Mouse (Mus musculus): ENCODE measurements around the gene Egflam. TPM values are rescaled to one million over a fixed set of nuclear protein-coding genes. Genes with fewer than 3 reads are reported as not detected.

Gene Egflam
- polyA plus RNA-seq, 1 experiment from 2014 or later = 26.9 TPM

- Histone ChIP-seq H3K9ac (no peak overlapping the region), H3K4me2 (no peak overlapping the region), H3K4me1 (no peaks in the 10 kb centered on the region), H3K4me3 (no peak overlapping the region), H3K27ac (no peak overlapping the region), H3K36me3 (no peaks in the 10 kb centered on the region), H3K27me3 (no peaks in the 10 kb centered on the region), H3K9me3 (no peaks in the 10 kb centered on the region)
- 74% methylated on average over 15 of the region's 15 CpGs for WGBS
- no peak for ATAC-seq (ENCODE audit: borderline replicate concordance, extremely low read depth, low FRiP score, low TSS enrichment)
Observed at GRCm38 (mm10) chr15:7242161-7242850, 155.9 kb downstream of the Egflam start.

- Histone ChIP-seq H3K9ac (no peak overlapping the region), H3K27me3 (no peaks in the 10 kb centered on the region), H3K4me2 (no peak overlapping the region), H3K4me3 (no peak overlapping the region), H3K36me3 (no peaks in the 10 kb centered on the region), H3K9me3 (no peaks in the 10 kb centered on the region), H3K27ac (no peak overlapping the region), H3K4me1 (no peaks in the 10 kb centered on the region)
- WGBS = 67% methylated on average over 3 of the region's 3 CpGs
- no peak for ATAC-seq (ENCODE audit: borderline replicate concordance, extremely low read depth, low FRiP score, low TSS enrichment)
Observed at GRCm38 (mm10) chr15:7240950-7241349, 157.2 kb downstream of the Egflam start.

GRCm38 (mm10) chr15:7239904-7240303 is 158.3 kb downstream of the Egflam start:
- H3K27me3 ChIP-seq = no peaks in the 10 kb centered on the region
- H3K4me2 ChIP-seq = no peak overlapping the region
- no peak for ATAC-seq (ENCODE audit: borderline replicate concordance, extremely low read depth, low FRiP score, low TSS enrichment)
- no peak overlapping the region for H3K4me3 ChIP-seq
- H3K9me3 ChIP-seq = no peaks in the 10 kb centered on the region
- H3K4me1 ChIP-seq = no peaks in the 10 kb centered on the region
- no peak overlapping the region for H3K9ac ChIP-seq
- no peaks in the 10 kb centered on the region for H3K36me3 ChIP-seq
- no peak overlapping the region for H3K27ac ChIP-seq
- whole genome bisulfite sequencing = 92% methylated on average over 11 of the region's 11 CpGs

GRCm38 (mm10) chr15:7233393-7234090 is 164.7 kb downstream of the Egflam start:
- H3K4me3 ChIP-seq = no peak overlapping the region
- H3K27me3 ChIP-seq = no peaks in the 10 kb centered on the region
- H3K4me1 ChIP-seq = no peaks in the 10 kb centered on the region
- no peak overlapping the region for H3K4me2 ChIP-seq
- no peaks in the 10 kb centered on the region for H3K9me3 ChIP-seq
- ATAC-seq (ENCODE audit: borderline replicate concordance, extremely low read depth, low FRiP score, low TSS enrichment) = no peak
- no peak overlapping the region for H3K9ac ChIP-seq
- no peak overlapping the region for H3K27ac ChIP-seq
- WGBS = 62% methylated on average over 13 of the region's 13 CpGs
- no peaks in the 10 kb centered on the region for H3K36me3 ChIP-seq

GRCm38 (mm10) chr15:7226225-7226624 is 172.0 kb downstream of the Egflam start:
- WGBS = under 1% methylated on average over 5 of the region's 5 CpGs
- H3K9ac ChIP-seq = no peak overlapping the region
- peak; percentile 44; the same call in 1 of the 2 replicates for ATAC-seq (ENCODE audit: borderline replicate concordance, extremely low read depth, low FRiP score, low TSS enrichment)
- H3K36me3 ChIP-seq = no peaks in the 10 kb centered on the region
- peaks cover 27% of the 10 kb centered on the region for H3K4me1 ChIP-seq
- H3K9me3 ChIP-seq = no peaks in the 10 kb centered on the region
- H3K27ac ChIP-seq = no peak overlapping the region
- no peak overlapping the region for H3K4me3 ChIP-seq
- no peaks in the 10 kb centered on the region for H3K27me3 ChIP-seq
- H3K4me2 ChIP-seq = no peak overlapping the region

- peak overlapping the region; percentile 82 for H3K27ac ChIP-seq
- peaks cover 27% of the 10 kb centered on the region for H3K4me1 ChIP-seq
- 56% methylated on average over 12 of the region's 12 CpGs for WGBS
- H3K9me3 ChIP-seq = no peaks in the 10 kb centered on the region
- H3K4me3 ChIP-seq = no peak overlapping the region
- no peaks in the 10 kb centered on the region for H3K36me3 ChIP-seq
- H3K9ac ChIP-seq = no peak overlapping the region
- H3K4me2 ChIP-seq = no peak overlapping the region
- ATAC-seq (ENCODE audit: borderline replicate concordance, extremely low read depth, low FRiP score, low TSS enrichment) = no peak
- no peaks in the 10 kb centered on the region for H3K27me3 ChIP-seq
Observed at GRCm38 (mm10) chr15:7224151-7224775, 173.9 kb downstream of the Egflam start.

- H3K9ac ChIP-seq = no peak overlapping the region
- peak; percentile 89 for ATAC-seq (ENCODE audit: borderline replicate concordance, extremely low read depth, low FRiP score, low TSS enrichment)
- H3K27ac ChIP-seq = peak overlapping the region; percentile 82
- H3K4me3 ChIP-seq = no peak overlapping the region
- H3K27me3 ChIP-seq = no peaks in the 10 kb centered on the region
- peaks cover 27% of the 10 kb centered on the region for H3K4me1 ChIP-seq
- H3K9me3 ChIP-seq = no peaks in the 10 kb centered on the region
- no peaks in the 10 kb centered on the region for H3K36me3 ChIP-seq
- WGBS = 14% methylated on average over 11 of the region's 11 CpGs
- peak overlapping the region; percentile 38 for H3K4me2 ChIP-seq
Observed at GRCm38 (mm10) chr15:7222809-7223208, 175.4 kb downstream of the Egflam start.

GRCm38 (mm10) chr15:7217273-7217598 is 181.0 kb downstream of the Egflam start:
- Histone ChIP-seq H3K9me3 (no peaks in the 10 kb centered on the region), H3K4me1 (peaks cover 35% of the 10 kb centered on the region), H3K36me3 (no peaks in the 10 kb centered on the region), H3K4me2 (no peak overlapping the region), H3K27me3 (no peaks in the 10 kb centered on the region), H3K9ac (no peak overlapping the region), H3K27ac (peak overlapping the region; percentile 46; the same call in 1 of the 2 replicates), H3K4me3 (no peak overlapping the region)
- 72% methylated on average over 6 of the region's 6 CpGs for WGBS
- ATAC-seq (ENCODE audit: borderline replicate concordance, extremely low read depth, low FRiP score, low TSS enrichment) = no peak

GRCm38 (mm10) chr15:7216581-7217272 is 181.5 kb downstream of the Egflam start:
- H3K36me3 ChIP-seq = no peaks in the 10 kb centered on the region
- H3K27ac ChIP-seq = peak overlapping the region; percentile 47
- no peaks in the 10 kb centered on the region for H3K27me3 ChIP-seq
- 56% methylated on average over 9 of the region's 9 CpGs for WGBS
- H3K4me2 ChIP-seq = no peak overlapping the region
- H3K9ac ChIP-seq = no peak overlapping the region
- H3K4me1 ChIP-seq = peaks cover 31% of the 10 kb centered on the region
- peak; percentile 39; the same call in 1 of the 2 replicates for ATAC-seq (ENCODE audit: borderline replicate concordance, extremely low read depth, low FRiP score, low TSS enrichment)
- H3K9me3 ChIP-seq = no peaks in the 10 kb centered on the region
- no peak overlapping the region for H3K4me3 ChIP-seq

- no peak overlapping the region for H3K4me2 ChIP-seq
- H3K27ac ChIP-seq = no peak overlapping the region
- H3K9ac ChIP-seq = no peak overlapping the region
- H3K4me3 ChIP-seq = no peak overlapping the region
- 63% methylated on average over 3 of the region's 3 CpGs for WGBS
- no peaks in the 10 kb centered on the region for H3K9me3 ChIP-seq
- peaks cover 31% of the 10 kb centered on the region for H3K4me1 ChIP-seq
- H3K36me3 ChIP-seq = no peaks in the 10 kb centered on the region
- peak; percentile 16; the same call in 1 of the 2 replicates for ATAC-seq (ENCODE audit: borderline replicate concordance, extremely low read depth, low FRiP score, low TSS enrichment)
- H3K27me3 ChIP-seq = no peaks in the 10 kb centered on the region
Observed at GRCm38 (mm10) chr15:7215845-7216244, 182.3 kb downstream of the Egflam start.

GRCm38 (mm10) chr15:7213683-7214082 is 184.5 kb downstream of the Egflam start:
- Histone ChIP-seq H3K4me1 (peaks cover 31% of the 10 kb centered on the region), H3K4me2 (no peak overlapping the region), H3K4me3 (no peak overlapping the region), H3K9me3 (no peaks in the 10 kb centered on the region), H3K36me3 (no peaks in the 10 kb centered on the region), H3K27ac (peak overlapping the region; percentile 61), H3K9ac (no peak overlapping the region), H3K27me3 (no peaks in the 10 kb centered on the region)
- ATAC-seq (ENCODE audit: borderline replicate concordance, extremely low read depth, low FRiP score, low TSS enrichment) = peak; percentile 87
- WGBS = 13% methylated on average over 1 of the region's 1 CpGs

All from lung, embryonic 15.5 days (tissue).